Mouse (Mus musculus) left cerebral cortex, postnatal 36 days (tissue): ENCODE results near the gene Spry1. TPM values are rescaled to one million over a fixed set of nuclear protein-coding genes. Genes with fewer than 3 reads are reported as not detected.

Experiments
- DNase-seq, 2 experiments: peaks; one replicate each; pipeline ENCODE4 v3.0.0; 2021 to 2022; ENCODE audit warnings: low spot score in 2 of 2, mixed read lengths in 1 of 2
- intact Hi-C: fragments of 180-260 bp; cut with DNase I; formaldehyde crosslinking; loops from one replicate; pipeline ENCODE4 v1.15.1; 2025
- total RNA-seq, 2 experiments: library from RNA; stranded (reverse); gene quantifications; 2 replicates each; pipeline ENCODE4 v1.2.3; 2021

Gene Spry1
- total RNA-seq, 2 experiments from 2014 or later = 9.5 to 9.6 TPM

GRCm38 (mm10) chr3:37640162-37640721, 495 bp downstream of the Spry1 start:
- intact Hi-C loops = loop anchor here (5.0 kb wide), 1 partner anchor 82 kb away; the partner anchor contains the start of gene Gm5148

GRCm38 (mm10) chr3:37640810-37641209, 1.1 kb downstream of the Spry1 start:
- peak; percentile 64 to 72 for DNase-seq
- intact Hi-C loops = loop anchor here (5.0 kb wide), 1 partner anchor 81 kb away; the partner anchor contains the start of gene Gm5148

More at GRCm38 (mm10) chr3:37640162-37640721, 495 bp downstream of the Spry1 start:
- DNase-seq = peak; percentile 70 to 80

GRCm38 (mm10) chr3:37641796-37642680, 2.3 kb downstream of the Spry1 start:
- intact Hi-C loops = loop anchor here (5.0 kb wide), 1 partner anchor 80 kb away; the partner anchor contains the start of gene Gm5148
- no peak for DNase-seq

- DNase-seq = no peak
- intact Hi-C loops = loop anchor here (5.0 kb wide), 1 partner anchor 80 kb away; the partner anchor contains the start of gene Gm5148
Observed at GRCm38 (mm10) chr3:37642681-37643214, 3.0 kb downstream of the Spry1 start.

- DNase-seq = no peak
- intact Hi-C loops = loop anchor here (5.0 kb wide), 1 partner anchor 79 kb away; the partner anchor contains the start of gene Gm5148
Observed at GRCm38 (mm10) chr3:37643411-37643810, 3.7 kb downstream of the Spry1 start.

GRCm38 (mm10) chr3:37643903-37644302, 4.2 kb downstream of the Spry1 start:
- intact Hi-C loops = loop anchor here (5.0 kb wide), 1 partner anchor 78 kb away; the partner anchor contains the start of gene Gm5148
- DNase-seq = no peak

GRCm38 (mm10) chr3:37645061-37645460, 5.3 kb downstream of the Spry1 start:
- intact Hi-C loops = no loop called here
- DNase-seq = no peak

- intact Hi-C loops = no loop called here
- DNase-seq = no peak
Observed at GRCm38 (mm10) chr3:37646221-37646620, 6.5 kb downstream of the Spry1 start.

GRCm38 (mm10) chr3:37647225-37647624, 7.5 kb downstream of the Spry1 start:
- intact Hi-C loops = no loop called here
- no peak for DNase-seq

GRCm38 (mm10) chr3:37648244-37648643, 8.5 kb downstream of the Spry1 start:
- DNase-seq = no peak
- intact Hi-C loops = no loop called here

- intact Hi-C loops = no loop called here
- no peak for DNase-seq
Observed at GRCm38 (mm10) chr3:37649281-37649680, 9.5 kb downstream of the Spry1 start.

GRCm38 (mm10) chr3:37652537-37652936, 12.8 kb downstream of the Spry1 start:
- no peak for DNase-seq
- intact Hi-C loops = no loop called here

- DNase-seq = no peak
- intact Hi-C loops = no loop called here
Observed at GRCm38 (mm10) chr3:37653935-37654729, 14.4 kb downstream of the Spry1 start.

GRCm38 (mm10) chr3:37654787-37655186, 15.0 kb downstream of the Spry1 start:
- intact Hi-C loops = no loop called here
- DNase-seq = no peak

- intact Hi-C loops = no loop called here
- no peak for DNase-seq
Observed at GRCm38 (mm10) chr3:37655933-37656633, 16.3 kb downstream of the Spry1 start.

- intact Hi-C loops = no loop called here
Observed at GRCm38 (mm10) chr3:37657009-37657408, 17.3 kb downstream of the Spry1 start.

GRCm38 (mm10) chr3:37658155-37658554, 18.4 kb downstream of the Spry1 start:
- intact Hi-C loops = no loop called here
- DNase-seq = no peak

More at GRCm38 (mm10) chr3:37657009-37657408, 17.3 kb downstream of the Spry1 start:
- no peak for DNase-seq

- no peak for DNase-seq
- intact Hi-C loops = no loop called here
Observed at GRCm38 (mm10) chr3:37659621-37660020, 19.9 kb downstream of the Spry1 start.
